Mouse (Mus musculus) forebrain, embryonic 15.5 days (tissue): Measurements from ENCODE around the gene Iqsec1. TPM values are rescaled to one million over a fixed set of nuclear protein-coding genes. Genes with fewer than 3 reads are reported as not detected.
A peak's percentile ranks its signal among the peaks of the same experiment; 100 is the strongest.

Source experiments
- ATAC-seq: fragments of 200-750 bp; cut with Nextera tagmentation; replicated peaks from 2 replicates; pipeline ENCODE4 v1.8.0; 2017; ENCODE audit warnings: mild to moderate bottlenecking, moderate TSS enrichment, moderate library complexity
- H3K27ac ChIP-seq: fragments of 300-500 bp; sonication (generic); replicated peaks from 2 replicates; pipeline ENCODE4 v1.5.1; 2015; ENCODE audit warnings: mild to moderate bottlenecking, inconsistent platforms
- H3K27me3 ChIP-seq: fragments of 300-500 bp; sonication (generic); 2 replicates; pipeline ENCODE4 v1.6.1; 2015; ENCODE audit warnings: inconsistent platforms
- H3K36me3 ChIP-seq: fragments of 300-500 bp; sonication (generic); 2 replicates; pipeline ENCODE4 v1.6.1; 2015; ENCODE audit warnings: mild to moderate bottlenecking, inconsistent platforms
- H3K4me1 ChIP-seq: fragments of 300-500 bp; sonication (generic); 2 replicates; pipeline ENCODE4 v1.6.1; 2015; ENCODE audit warnings: inconsistent platforms
- H3K4me2 ChIP-seq: fragments of 300-500 bp; sonication (generic); replicated peaks from 2 replicates; pipeline ENCODE4 v1.6.1; 2015; ENCODE audit warnings: mild to moderate bottlenecking, inconsistent platforms
- H3K4me3 ChIP-seq: fragments of 300-500 bp; sonication (generic); 2 replicates; pipeline ENCODE4 v1.5.1; 2015; ENCODE audit warnings: mild to moderate bottlenecking, inconsistent platforms
- H3K9ac ChIP-seq: fragments of 300-500 bp; sonication (generic); replicated peaks from 2 replicates; pipeline ENCODE4 v1.6.1; 2015; ENCODE audit warnings: mild to moderate bottlenecking, inconsistent platforms
- H3K9me3 ChIP-seq: fragments of 300-500 bp; sonication (generic); 2 replicates; pipeline ENCODE4 v1.6.1; 2016; ENCODE audit warnings: inconsistent platforms
- WGBS: fragments of 180-500 bp; shearing (Covaris S2); methylation state at CpG from one replicate; pipeline ENCODE4 v1.1.7; 2015; ENCODE audit warnings: mixed read lengths; 5-methylcytosine and 5-hydroxymethylcytosine counted together
- polyA plus RNA-seq: library from polyadenylated mRNA; unstranded; fragments of >200 nt; fragmentation: Nextera tagmentation; extraction: Ambion mirVana; gene quantifications from 2 replicates; pipeline ENCODE4 v1.2.1, GENCODE M21; 2015

The Iqsec1 gene
- polyA plus RNA-seq, 1 experiment from 2014 or later: 16.3 TPM

DNA sequence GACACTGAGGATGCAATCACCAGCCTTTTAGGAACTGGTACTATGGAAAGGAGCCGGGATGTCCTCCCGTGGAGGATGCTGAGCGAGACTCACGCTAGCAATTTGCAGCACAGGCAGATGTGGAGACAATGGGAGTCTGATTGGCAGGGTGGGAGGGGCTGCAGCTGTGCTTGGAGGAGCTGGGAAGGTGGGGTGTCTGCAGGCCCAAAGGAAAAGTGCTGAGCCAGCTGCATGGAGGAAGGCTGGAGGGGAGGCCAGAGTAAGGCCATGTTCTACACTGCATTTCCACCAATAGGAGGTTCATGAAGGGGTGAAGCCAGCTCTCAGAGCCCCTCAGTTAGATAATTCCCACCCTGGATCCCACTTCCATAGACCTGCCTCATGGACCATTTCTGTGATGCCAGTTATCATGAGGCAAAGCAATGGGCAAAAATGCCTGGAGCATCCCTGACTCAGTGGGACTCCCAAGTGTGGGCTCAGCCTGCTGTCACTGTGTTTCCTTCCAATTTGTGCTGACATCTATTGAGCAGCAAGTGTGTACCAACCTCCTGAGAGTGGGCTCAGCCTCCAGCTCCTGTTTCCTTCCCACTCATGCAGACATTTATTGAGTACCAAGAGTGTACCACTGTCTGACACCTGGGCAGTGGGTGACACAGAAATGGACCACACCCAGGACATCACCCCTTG is 166.4 kb downstream of the Iqsec1 start:
- H3K4me3 ChIP-seq: no peak overlapping the region
- ATAC-seq: peak; percentile 69
- H3K9ac ChIP-seq: no peak overlapping the region
- no peaks in the 10 kb centered on the region for H3K9me3 ChIP-seq
- H3K27me3 ChIP-seq: no peaks in the 10 kb centered on the region
- 0 out of 2 replicates have a peak, but pooled peaks cover 3% of the 10 kb centered on the region for H3K4me1 ChIP-seq
- no peaks in the 10 kb centered on the region for H3K36me3 ChIP-seq
- peak overlapping the region; percentile 58 for H3K27ac ChIP-seq
- 28% methylated on average over 4 of the region's 4 CpGs for WGBS
- no peak overlapping the region for H3K4me2 ChIP-seq

DNA sequence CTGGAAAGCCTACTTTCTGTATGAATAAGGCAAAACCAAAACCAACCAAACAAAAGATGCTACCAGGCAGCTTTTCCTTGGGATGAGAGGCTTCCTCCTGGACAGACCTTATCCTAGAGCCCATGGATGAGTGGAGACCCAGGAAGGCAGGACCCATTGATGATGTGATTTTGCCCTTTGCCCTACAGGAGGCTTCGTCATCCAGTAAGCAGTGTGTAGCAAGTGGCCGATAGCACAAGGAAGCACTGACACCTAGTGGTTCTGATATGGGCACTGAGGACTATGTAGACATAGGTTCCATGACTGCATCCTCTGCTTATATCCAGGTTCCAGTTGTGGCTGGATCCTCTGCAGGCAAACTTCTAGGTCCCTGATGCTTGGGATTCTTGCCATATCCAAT is 168.6 kb downstream of the Iqsec1 start:
- H3K27ac ChIP-seq: no peak overlapping the region
- H3K4me2 ChIP-seq: no peak overlapping the region
- no peak overlapping the region for H3K9ac ChIP-seq
- no peaks in the 10 kb centered on the region for H3K9me3 ChIP-seq
- no peak; the same call in 1 of the 2 replicates for ATAC-seq
- 0 out of 2 replicates have a peak, but pooled peaks cover 3% of the 10 kb centered on the region for H3K4me1 ChIP-seq
- H3K4me3 ChIP-seq: no peak overlapping the region
- H3K36me3 ChIP-seq: no peaks in the 10 kb centered on the region
- no peaks in the 10 kb centered on the region for H3K27me3 ChIP-seq
- 59% methylated on average over 2 of the region's 2 CpGs for WGBS

DNA sequence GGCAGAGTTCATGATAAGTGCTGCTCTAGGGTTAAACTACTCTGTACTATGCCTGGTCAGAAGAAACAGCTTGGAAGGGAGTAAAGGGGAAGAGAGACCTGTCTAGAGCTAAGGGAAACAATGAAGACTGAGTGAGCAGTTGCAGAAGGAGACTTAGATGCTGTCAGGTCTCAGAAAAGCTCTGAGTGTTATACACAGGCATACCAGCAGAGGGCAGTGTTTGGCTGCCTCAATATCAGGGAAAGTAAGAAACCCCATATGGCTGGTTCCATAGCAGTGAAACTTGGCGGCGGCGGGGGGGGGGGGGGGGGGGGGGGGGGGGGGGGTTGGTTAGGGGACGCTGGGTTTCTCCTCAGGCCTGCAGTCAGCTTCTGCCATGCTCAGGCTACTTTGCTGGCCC is 169.5 kb downstream of the Iqsec1 start:
- no peak overlapping the region for H3K9ac ChIP-seq

DNA sequence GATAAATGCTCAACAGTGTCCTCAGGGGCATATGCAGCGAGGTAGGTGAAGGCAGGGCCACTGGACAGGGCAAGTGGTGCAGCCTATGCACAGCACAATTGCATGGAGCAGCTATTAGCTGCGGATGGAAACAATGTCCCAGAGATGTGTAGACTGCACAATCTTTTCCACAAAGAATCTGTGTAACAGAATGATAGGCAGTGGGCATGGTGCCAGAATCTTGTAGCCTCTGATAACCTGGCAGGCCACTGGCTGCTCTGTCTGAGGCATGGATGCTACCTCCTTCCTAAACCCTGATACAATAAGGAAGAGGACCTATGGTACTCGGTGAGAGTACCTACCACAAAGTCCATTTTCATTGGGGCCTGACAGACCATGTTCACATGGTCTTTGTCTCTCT is 171.9 kb downstream of the Iqsec1 start:
- no peaks in the 10 kb centered on the region for H3K36me3 ChIP-seq
- WGBS: 62% methylated on average over 3 of the region's 3 CpGs
- 0 out of 2 replicates have a peak, but pooled peaks cover 7% of the 10 kb centered on the region for H3K4me1 ChIP-seq
- no peak overlapping the region for H3K4me3 ChIP-seq
- no peak overlapping the region for H3K9ac ChIP-seq
- no peak for ATAC-seq
- H3K4me2 ChIP-seq: no peak overlapping the region
- H3K9me3 ChIP-seq: no peaks in the 10 kb centered on the region
- no peak overlapping the region for H3K27ac ChIP-seq
- no peaks in the 10 kb centered on the region for H3K27me3 ChIP-seq

More for the DNA sequence above, 169.5 kb downstream of the Iqsec1 start:
- ATAC-seq: no peak
- H3K4me2 ChIP-seq: no peak overlapping the region
- no peaks in the 10 kb centered on the region for H3K36me3 ChIP-seq
- no peaks in the 10 kb centered on the region for H3K27me3 ChIP-seq
- H3K4me3 ChIP-seq: no peak overlapping the region
- H3K9me3 ChIP-seq: no peaks in the 10 kb centered on the region
- no peak overlapping the region for H3K27ac ChIP-seq
- 0 out of 2 replicates have a peak, but pooled peaks cover 3% of the 10 kb centered on the region for H3K4me1 ChIP-seq
- WGBS: 0% methylated on average over 1 of the region's 4 CpGs

DNA sequence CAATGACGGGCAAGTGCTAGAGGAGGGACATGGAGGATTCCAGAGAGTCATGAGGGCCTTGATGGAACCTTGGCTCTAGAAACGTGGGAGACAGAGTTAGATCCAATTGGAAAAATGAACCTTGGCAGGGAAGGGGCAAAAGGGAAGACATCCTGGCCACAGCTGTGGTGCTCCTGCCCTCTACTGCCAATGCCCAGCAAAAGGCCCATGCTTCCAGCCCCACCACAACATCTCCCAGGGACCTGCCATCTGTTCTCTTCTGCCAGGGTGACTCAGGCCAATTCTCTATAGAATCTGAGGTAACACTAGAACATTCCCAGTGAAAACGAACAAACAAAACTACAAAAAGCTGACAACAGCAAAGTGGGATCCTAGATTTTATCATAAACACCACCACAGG is 173.1 kb downstream of the Iqsec1 start:
- H3K4me3 ChIP-seq: no peak overlapping the region
- H3K4me2 ChIP-seq: no peak overlapping the region
- ATAC-seq: no peak
- no peaks in the 10 kb centered on the region for H3K27me3 ChIP-seq
- H3K9me3 ChIP-seq: no peaks in the 10 kb centered on the region
- H3K9ac ChIP-seq: no peak overlapping the region
- H3K36me3 ChIP-seq: no peaks in the 10 kb centered on the region
- H3K27ac ChIP-seq: no peak overlapping the region
- peaks cover 16% of the 10 kb centered on the region for H3K4me1 ChIP-seq
- WGBS: 69% methylated on average over 3 of the region's 3 CpGs

DNA sequence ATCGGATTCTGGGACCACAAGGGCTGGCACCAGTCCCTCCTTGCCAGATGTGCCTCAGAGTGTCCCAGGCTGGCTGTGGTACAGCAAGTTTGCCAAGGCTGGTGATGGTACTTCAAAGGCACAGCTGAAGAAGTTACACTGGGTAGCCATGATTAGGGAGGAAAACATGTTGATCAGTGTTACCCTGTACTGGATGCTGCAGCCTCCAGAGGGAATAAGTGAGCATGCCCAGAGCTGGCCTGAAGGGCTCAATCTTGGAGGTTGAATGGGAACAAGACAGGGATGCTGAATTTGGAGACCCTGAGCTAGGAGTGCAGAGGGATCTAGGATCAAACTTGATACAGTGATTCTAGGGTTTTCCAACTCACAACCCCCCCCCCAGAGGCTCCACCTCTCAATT is 175.0 kb downstream of the Iqsec1 start:
- peaks cover 34% of the 10 kb centered on the region for H3K4me1 ChIP-seq
- ATAC-seq: no peak
- H3K4me2 ChIP-seq: no peak overlapping the region
- no peak overlapping the region for H3K4me3 ChIP-seq
- H3K27me3 ChIP-seq: no peaks in the 10 kb centered on the region
- 74% methylated on average over 1 of the region's 1 CpGs for WGBS
- H3K27ac ChIP-seq: no peak overlapping the region
- no peaks in the 10 kb centered on the region for H3K9me3 ChIP-seq
- no peak overlapping the region for H3K9ac ChIP-seq
- no peaks in the 10 kb centered on the region for H3K36me3 ChIP-seq

DNA sequence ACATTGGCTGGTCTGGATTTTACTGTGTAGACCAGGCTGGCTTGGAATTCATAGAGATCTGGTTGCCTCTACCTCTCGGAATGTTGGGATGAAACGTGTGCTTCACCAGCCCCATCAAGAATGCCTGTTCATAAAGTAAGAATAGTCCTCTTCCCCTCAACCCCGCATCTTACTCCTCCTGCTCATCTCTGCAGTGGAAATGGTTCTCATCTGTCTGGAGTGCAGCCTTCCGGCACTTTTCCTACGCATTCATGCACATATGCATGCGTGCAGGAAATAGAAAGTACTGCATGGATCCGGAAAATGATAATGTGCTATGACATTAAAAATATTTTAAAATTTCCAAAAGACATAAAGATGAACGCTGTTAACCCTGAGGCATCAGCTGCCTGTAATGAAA is 175.9 kb downstream of the Iqsec1 start:
- H3K9me3 ChIP-seq: no peaks in the 10 kb centered on the region
- no peak overlapping the region for H3K4me3 ChIP-seq
- H3K9ac ChIP-seq: no peak overlapping the region
- no peak for ATAC-seq
- H3K27me3 ChIP-seq: no peaks in the 10 kb centered on the region
- peaks cover 44% of the 10 kb centered on the region for H3K4me1 ChIP-seq
- H3K27ac ChIP-seq: no peak overlapping the region
- no peaks in the 10 kb centered on the region for H3K36me3 ChIP-seq
- H3K4me2 ChIP-seq: no peak overlapping the region
- 85% methylated on average over 8 of the region's 8 CpGs for WGBS

DNA sequence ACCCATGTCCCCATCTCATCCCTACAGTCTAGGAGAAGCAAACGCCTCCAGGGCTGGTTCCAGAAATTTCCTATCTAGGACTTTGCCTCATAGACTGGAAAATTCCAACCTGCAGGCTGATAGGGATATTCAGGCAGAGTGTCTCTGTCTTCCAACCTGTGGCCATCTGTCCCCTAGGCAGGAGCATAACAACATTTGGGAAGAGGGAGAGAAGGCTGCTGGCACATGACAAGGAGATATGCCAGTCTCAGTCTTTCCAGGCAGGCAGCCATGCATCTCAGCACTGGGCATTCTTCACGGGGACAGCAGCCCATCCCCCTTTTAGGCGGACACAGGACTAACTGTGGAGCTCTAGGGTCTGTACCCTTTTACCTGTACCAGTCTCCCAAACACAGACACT is 176.4 kb downstream of the Iqsec1 start:
- H3K27ac ChIP-seq: no peak overlapping the region
- H3K36me3 ChIP-seq: no peaks in the 10 kb centered on the region
- no peak for ATAC-seq
- peaks cover 48% of the 10 kb centered on the region for H3K4me1 ChIP-seq
- no peak overlapping the region for H3K4me2 ChIP-seq
- H3K9me3 ChIP-seq: no peaks in the 10 kb centered on the region
- WGBS: 57% methylated on average over 3 of the region's 3 CpGs
- H3K4me3 ChIP-seq: no peak overlapping the region
- H3K9ac ChIP-seq: no peak overlapping the region
- no peaks in the 10 kb centered on the region for H3K27me3 ChIP-seq

DNA sequence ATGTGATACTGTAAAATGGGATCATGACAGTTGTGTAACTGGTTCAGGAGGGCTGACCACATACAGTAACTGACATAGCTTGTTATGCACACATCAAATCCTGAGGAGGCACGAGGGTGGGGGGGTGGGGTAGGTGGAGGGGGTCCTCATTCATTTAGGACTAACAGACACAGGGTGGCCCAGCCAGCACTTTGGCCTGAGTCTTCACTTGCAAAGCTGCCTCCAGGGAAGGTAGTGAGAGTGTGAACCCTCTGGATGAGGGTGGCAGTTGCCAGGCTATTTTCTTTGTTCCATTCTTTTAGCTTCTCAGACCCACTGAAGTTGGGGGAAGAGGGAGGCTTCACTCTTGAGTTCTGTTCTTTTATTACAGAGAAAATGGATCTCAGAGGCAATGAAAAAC is 177.9 kb downstream of the Iqsec1 start:
- H3K27me3 ChIP-seq: no peaks in the 10 kb centered on the region
- no peaks in the 10 kb centered on the region for H3K36me3 ChIP-seq
- no peaks in the 10 kb centered on the region for H3K9me3 ChIP-seq
- WGBS: 44% methylated on average over 1 of the region's 1 CpGs
- no peak overlapping the region for H3K9ac ChIP-seq
- H3K4me1 ChIP-seq: peaks cover 54% of the 10 kb centered on the region
- ATAC-seq: 0 out of 2 replicates have a peak, but pooled peaks have one; percentile 8
- peak overlapping the region; percentile 37 for H3K4me3 ChIP-seq
- H3K4me2 ChIP-seq: peak overlapping the region; percentile 50
- no peak overlapping the region for H3K27ac ChIP-seq

DNA sequence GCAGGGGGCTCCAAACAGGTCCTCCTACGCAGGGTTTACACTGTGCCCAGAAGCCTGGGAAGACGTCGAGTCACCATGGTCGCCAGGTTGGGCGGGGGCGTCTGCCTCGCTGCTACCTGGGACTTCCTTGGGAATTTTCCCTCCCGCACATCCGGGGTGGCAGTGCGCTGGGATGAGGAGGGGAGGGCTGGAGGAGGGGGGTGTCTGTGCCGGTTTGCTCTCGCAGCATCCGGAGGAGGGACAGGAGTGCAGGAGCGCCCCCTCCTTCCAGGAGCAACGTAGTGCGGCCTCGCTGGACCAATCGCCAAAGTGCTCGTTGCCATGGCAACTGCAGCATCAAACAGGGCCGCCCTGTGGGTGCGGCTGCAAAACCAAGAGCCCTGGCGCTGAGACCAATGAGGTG is 178.5 kb downstream of the Iqsec1 start:
- no peaks in the 10 kb centered on the region for H3K36me3 ChIP-seq
- peak overlapping the region; percentile 37 for H3K4me3 ChIP-seq
- H3K27me3 ChIP-seq: no peaks in the 10 kb centered on the region
- peaks cover 54% of the 10 kb centered on the region for H3K4me1 ChIP-seq
- no peaks in the 10 kb centered on the region for H3K9me3 ChIP-seq
- ATAC-seq: peak; percentile 80
- peak overlapping the region; percentile 51 for H3K27ac ChIP-seq
- 1% methylated on average over 22 of the region's 22 CpGs for WGBS
- peak overlapping the region; percentile 11 for H3K9ac ChIP-seq
- peak overlapping the region; percentile 50 for H3K4me2 ChIP-seq

DNA sequence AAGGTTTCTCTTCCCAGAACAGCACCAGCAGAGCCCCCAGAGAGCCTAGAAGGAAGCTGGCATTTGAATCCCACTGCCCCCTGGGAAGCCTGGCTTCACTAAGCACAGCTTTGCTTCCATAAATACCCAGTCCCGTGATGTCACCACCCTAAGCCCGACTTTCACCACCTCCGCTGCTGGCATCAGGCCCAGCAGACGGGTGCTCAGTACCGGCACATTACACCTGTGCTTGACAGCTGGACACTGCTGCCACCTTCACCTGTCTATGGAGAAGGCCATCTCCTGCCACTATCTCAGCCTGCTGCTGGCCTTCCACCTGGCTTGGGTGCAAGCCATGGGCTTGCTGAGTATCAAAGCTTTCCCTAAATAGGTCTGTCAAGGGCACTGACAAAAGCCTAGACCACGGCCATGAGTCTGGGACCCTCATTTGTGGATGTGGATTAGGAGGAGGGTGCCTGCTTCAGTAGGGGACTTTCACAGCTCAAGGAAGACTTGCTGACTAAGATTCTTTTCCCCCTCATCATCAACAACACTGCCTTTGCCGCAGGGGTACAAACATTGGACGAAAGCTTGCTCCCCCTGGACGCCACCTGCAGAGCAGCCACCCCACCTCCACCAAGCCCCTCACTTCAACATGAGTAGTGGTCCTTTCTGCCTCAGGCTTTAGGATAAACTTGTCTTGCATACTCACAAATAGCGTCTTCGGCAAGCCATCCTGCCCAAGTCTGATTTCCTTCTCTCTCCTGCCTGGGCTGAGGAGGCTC is 179.2 kb downstream of the Iqsec1 start:
- H3K9me3 ChIP-seq: no peaks in the 10 kb centered on the region
- peak overlapping the region; percentile 11 for H3K9ac ChIP-seq
- no peaks in the 10 kb centered on the region for H3K27me3 ChIP-seq
- peak; percentile 3 for ATAC-seq
- peak overlapping the region; percentile 51 for H3K27ac ChIP-seq
- H3K4me1 ChIP-seq: peaks cover 54% of the 10 kb centered on the region
- H3K36me3 ChIP-seq: no peaks in the 10 kb centered on the region
- WGBS: 42% methylated on average over 11 of the region's 11 CpGs
- H3K4me3 ChIP-seq: peak overlapping the region; percentile 37
- H3K4me2 ChIP-seq: peak overlapping the region; percentile 50

DNA sequence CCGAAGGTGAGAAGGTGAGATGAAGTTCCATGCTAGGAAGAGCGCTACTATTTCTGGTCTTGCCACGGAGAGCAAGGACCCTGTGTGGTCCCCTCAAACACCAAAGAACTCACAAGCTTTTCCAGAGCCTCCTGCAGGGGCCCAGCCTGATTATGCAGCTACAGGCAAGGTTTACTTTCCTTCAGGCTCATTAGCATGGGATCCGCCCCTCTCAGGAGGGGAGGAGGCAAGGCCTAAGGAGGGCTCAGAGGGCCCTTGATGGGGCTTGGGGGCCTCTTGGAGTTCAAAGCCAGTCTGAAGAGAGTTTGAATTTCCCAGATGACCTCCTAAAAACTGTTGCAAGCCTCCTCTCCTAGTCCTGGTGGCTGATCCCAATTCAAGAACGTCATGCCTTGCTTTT is 179.9 kb downstream of the Iqsec1 start:
- H3K4me3 ChIP-seq: peak overlapping the region; percentile 37
- H3K27ac ChIP-seq: no peak overlapping the region; the same call in 1 of the 2 replicates
- peak overlapping the region; percentile 9; the same call in 1 of the 2 replicates for H3K9ac ChIP-seq

More for the DNA sequence above, 179.9 kb downstream of the Iqsec1 start:
- no peaks in the 10 kb centered on the region for H3K9me3 ChIP-seq
- H3K36me3 ChIP-seq: no peaks in the 10 kb centered on the region
- no peaks in the 10 kb centered on the region for H3K27me3 ChIP-seq
- 9% methylated on average over 5 of the region's 5 CpGs for WGBS
- peaks cover 54% of the 10 kb centered on the region for H3K4me1 ChIP-seq
- H3K4me2 ChIP-seq: peak overlapping the region; percentile 50
- no peak for ATAC-seq
